In the genomic region with DNA sequence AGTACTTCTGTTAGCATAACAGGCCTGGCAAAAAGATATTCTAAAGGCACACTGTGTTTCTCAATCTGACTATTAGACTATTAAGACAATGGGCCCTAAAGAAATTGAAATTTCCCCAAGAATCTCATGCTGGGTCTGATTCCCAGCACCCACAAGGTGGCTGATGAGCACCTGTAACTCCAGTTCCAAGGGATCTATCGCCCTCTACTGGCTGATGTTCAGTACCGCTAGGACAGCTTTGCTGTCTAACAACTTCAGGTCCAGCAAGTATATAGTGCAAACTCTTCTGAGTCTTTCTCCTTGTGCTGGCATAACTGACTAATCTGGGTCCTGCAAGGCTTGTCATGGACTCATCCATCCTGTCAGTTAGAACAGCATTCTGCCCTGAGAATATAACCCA, we compare ENCODE assay signal across 17 mouse cellular contexts. TPM values are rescaled to one million over a fixed set of nuclear protein-coding genes. Genes with fewer than 3 reads are reported as not detected.
DNase-seq lines count a peak whose midpoint lies in the region; ATAC-seq and TF ChIP-seq lines count a peak whose summit lies in the region.
"Had no signal": no experiment of that assay in that cellular context is flagged by ENCODE, and none has a peak within 500 bp of the region (broad histone marks: within the 10 kb centered on the region; RNA-seq: fewer than 3 reads in every experiment).

No protein-coding gene starts in this region.

- no peak for TF ChIP-seq POLR2A in testis, adult 2 months (IDR thresholded peaks at IDR 0.05; ENCODE audit: control insufficient read depth, low read depth, low read length)
- TF ChIP-seq POLR2A in bone marrow, adult 2 months (IDR thresholded peaks at IDR 0.05; ENCODE audit: borderline replicate concordance, control insufficient read depth, low read depth, low read length) = no peak

- no peak overlapping the region for H3K27ac ChIP-seq in intestine, postnatal 0 days (ENCODE audit: low read depth, low read length)
- H3K27ac ChIP-seq in intestine, embryonic 16.5 days (ENCODE audit: low read length) = no peak overlapping the region
- no peak overlapping the region for H3K27ac ChIP-seq in testis, adult 2 months (ENCODE audit: control insufficient read depth, insufficient read depth, low read depth, low read length)
- no peak overlapping the region for H3K27ac ChIP-seq in bone marrow, adult 2 months (ENCODE audit: control insufficient read depth, insufficient read depth, low read depth, low read length, poor library complexity)
- H3K27ac ChIP-seq in midbrain, embryonic 13.5 days = no peak overlapping the region
- H3K27ac ChIP-seq in limb, embryonic 10.5 days = no peak overlapping the region
- H3K27ac ChIP-seq: embryonic facial prominence, embryonic 13.5 days; forebrain, embryonic 12.5 days; hindbrain, embryonic 10.5 days; liver, embryonic 15.5 days; neural tube, embryonic 13.5 days had no signal

- ATAC-seq in intestine, postnatal 0 days = no peak
- ATAC-seq in intestine, embryonic 16.5 days = no peak
- ATAC-seq in midbrain, embryonic 13.5 days = no peak
- ATAC-seq: midbrain, embryonic 16.5 days had no signal

- no peaks in the 10 kb centered on the region for H3K4me1 ChIP-seq in intestine, postnatal 0 days (replicated peaks; ENCODE audit: control insufficient read depth, insufficient read depth, low read length)
- no peaks in the 10 kb centered on the region for H3K4me1 ChIP-seq in intestine, embryonic 16.5 days (ENCODE audit: control insufficient read depth, insufficient read depth, low read length)
- H3K4me1 ChIP-seq in testis, adult 2 months (ENCODE audit: control insufficient read depth, insufficient read depth, low read length) = no peaks in the 10 kb centered on the region
- H3K4me1 ChIP-seq in bone marrow, adult 2 months (ENCODE audit: control insufficient read depth, insufficient read depth, low read length) = peaks cover 1% of the 10 kb centered on the region
- no peaks in the 10 kb centered on the region for H3K4me1 ChIP-seq in midbrain, embryonic 13.5 days (replicated peaks)
- no peaks in the 10 kb centered on the region for H3K4me1 ChIP-seq in limb, embryonic 10.5 days
- H3K4me1 ChIP-seq: embryonic facial prominence, embryonic 13.5 days; forebrain, embryonic 12.5 days; hindbrain, embryonic 10.5 days; neural tube, embryonic 13.5 days had no signal

- peak; percentile 44 for TF ChIP-seq CTCF in intestine, postnatal 0 days (IDR thresholded peaks at IDR 0.05; ENCODE audit: low read depth)
- peak; percentile 25; the same call in 1 of the 2 replicates for TF ChIP-seq CTCF in testis, adult 2 months (IDR thresholded peaks at IDR 0.05; ENCODE audit: control insufficient read depth, insufficient read depth, insufficient replicate concordance, low read depth, low read length)
- TF ChIP-seq CTCF in bone marrow, adult 2 months (IDR thresholded peaks at IDR 0.05; ENCODE audit: control insufficient read depth, insufficient read depth, low read length) = 0 out of 2 replicates have a peak, but pooled peaks have one; percentile 9

- H3K36me3 ChIP-seq in intestine, postnatal 0 days (ENCODE audit: control insufficient read depth, insufficient read depth) = peaks cover 55% of the 10 kb centered on the region
- H3K36me3 ChIP-seq in intestine, embryonic 16.5 days (ENCODE audit: control insufficient read depth, insufficient read depth, low read length) = peaks cover 8% of the 10 kb centered on the region; the same call in 1 of the 2 replicates
- peaks cover 3% of the 10 kb centered on the region for H3K36me3 ChIP-seq in testis, adult 2 months (ENCODE audit: control insufficient read depth, insufficient read depth, low read length)
- H3K36me3 ChIP-seq in midbrain, embryonic 13.5 days = peaks cover 54% of the 10 kb centered on the region
- peaks cover 80% of the 10 kb centered on the region for H3K36me3 ChIP-seq in limb, embryonic 10.5 days

- H3K4me2 ChIP-seq in intestine, postnatal 0 days (replicated peaks; ENCODE audit: low read depth) = no peak overlapping the region
- no peak overlapping the region for H3K4me2 ChIP-seq in intestine, embryonic 16.5 days (ENCODE audit: low read depth, low read length)
- no peak overlapping the region for H3K4me2 ChIP-seq in midbrain, embryonic 13.5 days (replicated peaks)
- H3K4me2 ChIP-seq: embryonic facial prominence, embryonic 13.5 days; forebrain, embryonic 12.5 days; heart, embryonic 11.5 days; liver, embryonic 15.5 days; neural tube, embryonic 13.5 days had no signal

- DNase-seq in testis, postnatal 14 days (ENCODE audit: low spot score) = no peak
- DNase-seq in limb, embryonic 10.5 days (ENCODE audit: low spot score) = no peak
- DNase-seq: cerebellum, adult 11-12 months; gastrocnemius, postnatal 10 days; kidney, adult 11 months had no signal

- H3K4me3 ChIP-seq in intestine, postnatal 0 days (ENCODE audit: low read depth, low read length) = no peak overlapping the region
- H3K4me3 ChIP-seq in intestine, embryonic 16.5 days (ENCODE audit: low read length) = no peak overlapping the region
- no peak overlapping the region for H3K4me3 ChIP-seq in testis, adult 2 months (ENCODE audit: control insufficient read depth, low read depth, low read length)
- H3K4me3 ChIP-seq in bone marrow, adult 2 months (replicated peaks; ENCODE audit: control insufficient read depth, low read depth, low read length) = no peak overlapping the region
- no peak overlapping the region for H3K4me3 ChIP-seq in midbrain, embryonic 13.5 days (replicated peaks)
- H3K4me3 ChIP-seq in limb, embryonic 10.5 days = no peak overlapping the region
- H3K4me3 ChIP-seq: embryonic facial prominence, embryonic 13.5 days; forebrain, embryonic 12.5 days; hindbrain, embryonic 10.5 days; liver, embryonic 15.5 days; neural tube, embryonic 13.5 days had no signal

- whole genome bisulfite sequencing in intestine, postnatal 0 days = 91% methylated on average over 2 of the region's 2 CpGs
- 98% methylated on average over 2 of the region's 2 CpGs for WGBS in intestine, embryonic 16.5 days
- 89% methylated on average over 2 of the region's 2 CpGs for WGBS in bone marrow, adult 2 months
- WGBS in midbrain, embryonic 13.5 days = 94% methylated on average over 2 of the region's 2 CpGs
- WGBS in limb, embryonic 10.5 days = 91% methylated on average over 2 of the region's 2 CpGs

- no peaks in the 10 kb centered on the region for H3K27me3 ChIP-seq in intestine, postnatal 0 days (replicated peaks; ENCODE audit: control insufficient read depth, insufficient read depth, low read length)
- no peaks in the 10 kb centered on the region for H3K27me3 ChIP-seq in intestine, embryonic 16.5 days (replicated peaks; ENCODE audit: control insufficient read depth, insufficient read depth, low read length)
- H3K27me3 ChIP-seq in testis, adult 2 months (ENCODE audit: control insufficient read depth, insufficient read depth, low read length) = no peaks in the 10 kb centered on the region
- no peaks in the 10 kb centered on the region for H3K27me3 ChIP-seq in midbrain, embryonic 13.5 days
- H3K27me3 ChIP-seq in limb, embryonic 10.5 days (ENCODE audit: low read depth, poor library complexity, severe bottlenecking) = no peaks in the 10 kb centered on the region
- H3K27me3 ChIP-seq: embryonic facial prominence, embryonic 13.5 days; forebrain, embryonic 12.5 days; liver, embryonic 15.5 days; neural tube, embryonic 13.5 days had no signal

- peaks cover 3% of the 10 kb centered on the region; the same call in 1 of the 2 replicates for H3K9me3 ChIP-seq in intestine, postnatal 0 days (ENCODE audit: control insufficient read depth)
- H3K9me3 ChIP-seq in intestine, embryonic 16.5 days (ENCODE audit: control insufficient read depth, low read length) = peaks cover 3% of the 10 kb centered on the region
- no peaks in the 10 kb centered on the region for H3K9me3 ChIP-seq in midbrain, embryonic 13.5 days
- H3K9me3 ChIP-seq in limb, embryonic 10.5 days (replicated peaks) = no peaks in the 10 kb centered on the region
- H3K9me3 ChIP-seq: embryonic facial prominence, embryonic 13.5 days; forebrain, embryonic 12.5 days; hindbrain, embryonic 10.5 days; liver, embryonic 15.5 days; neural tube, embryonic 13.5 days had no signal

- no peak overlapping the region for H3K9ac ChIP-seq in intestine, postnatal 0 days (ENCODE audit: low read depth, low read length)
- no peak overlapping the region for H3K9ac ChIP-seq in intestine, embryonic 16.5 days (ENCODE audit: low read depth, low read length)
- H3K9ac ChIP-seq in midbrain, embryonic 13.5 days (replicated peaks) = no peak overlapping the region
- H3K9ac ChIP-seq: embryonic facial prominence, embryonic 13.5 days; forebrain, embryonic 12.5 days; liver, embryonic 15.5 days; neural tube, embryonic 13.5 days had no signal

RNA-seq across cellular contexts. Expression of a gene that starts 22.5 kb away (rescaled TPM):
- 10.5 and 11.5 TPM in 2 replicates for polyA plus RNA-seq in intestine, postnatal 0 days (2015; fragmentation: Nextera tagmentation; extraction: Ambion mirVana)
- 5.4 and 5.6 TPM in 2 replicates for polyA plus RNA-seq in intestine, embryonic 16.5 days (2015; fragmentation: Nextera tagmentation; extraction: Ambion mirVana)
- polyA plus RNA-seq in testis, adult 2 months (2012; rRNA removed) = 3.4 and 5.5 TPM in 2 replicates
- polyA plus RNA-seq in bone marrow, adult 2 months (2011; ENCODE audit: insufficient read depth, insufficient read length, low replicate concordance, missing spikeins) = 3.8 and 4.9 TPM in 2 replicates
- 4.8 and 5.7 TPM in 2 replicates for polyA plus RNA-seq in midbrain, embryonic 13.5 days (2015; fragmentation: Nextera tagmentation; extraction: Ambion mirVana)
- 10.4 and 10.5 TPM in 2 replicates for polyA plus RNA-seq in limb, embryonic 10.5 days (2016; fragmentation: Nextera tagmentation; extraction: Ambion mirVana)
